Mouse (Mus musculus): ENCODE data around the gene Nlrc5. TPM values are rescaled to one million over a fixed set of nuclear protein-coding genes. Genes with fewer than 3 reads are reported as not detected.

Gene Nlrc5
- polyA plus RNA-seq (2015; fragmentation: Nextera tagmentation; extraction: Ambion mirVana) = 0.50 and 0.75 TPM in 2 replicates

GRCm38 (mm10) chr8:94433981-94434466 is at the start of gene Nlrc5:
Nlrc5 (plus strand) TSS chr8:94434356.
- 0 out of 2 replicates have a peak, but pooled peaks cover 8% of the 10 kb centered on the region for H3K27me3 ChIP-seq (replicated peaks; ENCODE audit: control insufficient read depth, insufficient read depth, low read length)
- H3K36me3 ChIP-seq (ENCODE audit: control insufficient read depth, insufficient read depth) = no peaks in the 10 kb centered on the region
- no peaks in the 10 kb centered on the region for H3K9me3 ChIP-seq (ENCODE audit: control insufficient read depth)
- H3K4me2 ChIP-seq (replicated peaks; ENCODE audit: low read depth) = peak within 1 kb of the TSS; percentile 68
- H3K9ac ChIP-seq (ENCODE audit: low read depth, low read length) = 0 out of 2 replicates have a peak within 1 kb of the TSS, but pooled peaks have one; percentile 26
- peak within 1 kb of the TSS; percentile 41 for H3K4me3 ChIP-seq (ENCODE audit: low read depth, low read length)
- no peak within 1 kb of the TSS for H3K27ac ChIP-seq (ENCODE audit: low read depth, low read length)
- WGBS = 1% methylated on average over 29 of the region's 29 CpGs
- H3K4me1 ChIP-seq (replicated peaks; ENCODE audit: control insufficient read depth, insufficient read depth, low read length) = no peaks in the 10 kb centered on the region; the same call in 1 of the 2 replicates
- TF ChIP-seq CTCF (IDR thresholded peaks at IDR 0.05; ENCODE audit: low read depth) = peak; percentile 39
- ATAC-seq = peak; percentile 85

- Histone ChIP-seq H3K36me3 (ENCODE audit: control insufficient read depth, insufficient read depth) (peaks cover 15% of the 10 kb centered on the region), H3K27ac (ENCODE audit: low read depth, low read length) (peak overlapping the region; percentile 99), H3K4me2 (replicated peaks; ENCODE audit: low read depth) (peak overlapping the region; percentile 94), H3K4me3 (ENCODE audit: low read depth, low read length) (peak overlapping the region; percentile 87), H3K27me3 (replicated peaks; ENCODE audit: control insufficient read depth, insufficient read depth, low read length) (no peaks in the 10 kb centered on the region), H3K4me1 (replicated peaks; ENCODE audit: control insufficient read depth, insufficient read depth, low read length) (no peaks in the 10 kb centered on the region), H3K9ac (ENCODE audit: low read depth, low read length) (peak overlapping the region; percentile 85), H3K9me3 (ENCODE audit: control insufficient read depth) (no peaks in the 10 kb centered on the region)
- peak; percentile 18 for ATAC-seq
- WGBS = 21% methylated on average over 20 of the region's 20 CpGs
- no peak for TF ChIP-seq CTCF (IDR thresholded peaks at IDR 0.05; ENCODE audit: low read depth)
Observed at GRCm38 (mm10) chr8:94385506-94386213, 48.5 kb upstream of the Nlrc5 start.

- peak; percentile 96 for ATAC-seq
- Histone ChIP-seq H3K36me3 (ENCODE audit: control insufficient read depth, insufficient read depth) (peaks cover 23% of the 10 kb centered on the region), H3K9ac (ENCODE audit: low read depth, low read length) (peak within 1 kb of the TSS; percentile 85), H3K9me3 (ENCODE audit: control insufficient read depth) (no peaks in the 10 kb centered on the region), H3K27ac (ENCODE audit: low read depth, low read length) (peak within 1 kb of the TSS; percentile 99), H3K4me2 (replicated peaks; ENCODE audit: low read depth) (peak within 1 kb of the TSS; percentile 94), H3K4me1 (replicated peaks; ENCODE audit: control insufficient read depth, insufficient read depth, low read length) (no peaks in the 10 kb centered on the region), H3K4me3 (ENCODE audit: low read depth, low read length) (peak within 1 kb of the TSS; percentile 87), H3K27me3 (replicated peaks; ENCODE audit: control insufficient read depth, insufficient read depth, low read length) (no peaks in the 10 kb centered on the region)
- peak; percentile 22; the same call in 1 of the 2 replicates for TF ChIP-seq CTCF (IDR thresholded peaks at IDR 0.05; ENCODE audit: low read depth)
- under 1% methylated on average over 55 of the region's 65 CpGs for WGBS
Observed at GRCm38 (mm10) chr8:94386214-94387026, 47.7 kb upstream of the Nlrc5 start, which contains the start of gene Herpud1. Herpud1 (plus strand) TSS chr8:94386438.

GRCm38 (mm10) chr8:94387027-94387684 is 47.0 kb upstream of the Nlrc5 start:
- Histone ChIP-seq H3K4me1 (replicated peaks; ENCODE audit: control insufficient read depth, insufficient read depth, low read length) (no peaks in the 10 kb centered on the region), H3K36me3 (ENCODE audit: control insufficient read depth, insufficient read depth) (peaks cover 30% of the 10 kb centered on the region), H3K9me3 (ENCODE audit: control insufficient read depth) (no peaks in the 10 kb centered on the region), H3K27me3 (replicated peaks; ENCODE audit: control insufficient read depth, insufficient read depth, low read length) (no peaks in the 10 kb centered on the region), H3K4me3 (ENCODE audit: low read depth, low read length) (peak overlapping the region; percentile 87), H3K27ac (ENCODE audit: low read depth, low read length) (peak overlapping the region; percentile 99), H3K9ac (ENCODE audit: low read depth, low read length) (peak overlapping the region; percentile 85), H3K4me2 (replicated peaks; ENCODE audit: low read depth) (peak overlapping the region; percentile 94)
- under 1% methylated on average over 25 of the region's 25 CpGs for WGBS
- peak; percentile 70 for ATAC-seq
- peak; percentile 23; the same call in 1 of the 2 replicates for TF ChIP-seq CTCF (IDR thresholded peaks at IDR 0.05; ENCODE audit: low read depth)

GRCm38 (mm10) chr8:94387785-94388184 is 46.4 kb upstream of the Nlrc5 start:
- no peaks in the 10 kb centered on the region for H3K4me1 ChIP-seq (replicated peaks; ENCODE audit: control insufficient read depth, insufficient read depth, low read length)
- peak overlapping the region; percentile 85 for H3K9ac ChIP-seq (ENCODE audit: low read depth, low read length)
- H3K27ac ChIP-seq (ENCODE audit: low read depth, low read length) = peak overlapping the region; percentile 99
- peak overlapping the region; percentile 94 for H3K4me2 ChIP-seq (replicated peaks; ENCODE audit: low read depth)
- H3K4me3 ChIP-seq (ENCODE audit: low read depth, low read length) = peak overlapping the region; percentile 87
- no peaks in the 10 kb centered on the region for H3K9me3 ChIP-seq (ENCODE audit: control insufficient read depth)
- TF ChIP-seq CTCF (IDR thresholded peaks at IDR 0.05; ENCODE audit: low read depth) = no peak
- peaks cover 36% of the 10 kb centered on the region for H3K36me3 ChIP-seq (ENCODE audit: control insufficient read depth, insufficient read depth)
- H3K27me3 ChIP-seq (replicated peaks; ENCODE audit: control insufficient read depth, insufficient read depth, low read length) = no peaks in the 10 kb centered on the region
- no peak for ATAC-seq
- 16% methylated on average over 6 of the region's 6 CpGs for WGBS
